Mouse (Mus musculus) splenic B cell, adult 2 months (primary cell): ENCODE measurements around the gene Kpnb1.

Experiments used
- DNase-seq: peaks from one replicate; pipeline ENCODE4 v3.0.0-alpha.2; 2011; ENCODE audit warnings: low read depth, low spot score
- H3K27me3 ChIP-seq: 2 replicates; pipeline ENCODE4 v1.6.1; 2012; ENCODE audit warnings: mild to moderate bottlenecking, low read length, moderate library complexity, mixed read lengths; ENCODE audit not compliant: control insufficient read depth, poor library complexity, insufficient read depth, severe bottlenecking
- H3K36me3 ChIP-seq: 2 replicates; pipeline ENCODE4 v1.6.1; 2012; ENCODE audit warnings: mild to moderate bottlenecking, low read length, moderate library complexity, mixed read lengths; ENCODE audit not compliant: control insufficient read depth, poor library complexity, insufficient read depth, severe bottlenecking

Kpnb1 gene

GRCm38 (mm10) chr11:97140811-97141210 lies 46.9 kb downstream of the Kpnb1 start:
- Histone ChIP-seq H3K36me3 (no peaks in the 10 kb centered on the region), H3K27me3 (no peaks in the 10 kb centered on the region)
- peak; percentile 77 for DNase-seq

GRCm38 (mm10) chr11:97139256-97139655 lies 48.4 kb downstream of the Kpnb1 start:
- Histone ChIP-seq H3K27me3 (no peaks in the 10 kb centered on the region), H3K36me3 (no peaks in the 10 kb centered on the region)
- no peak for DNase-seq

GRCm38 (mm10) chr11:97138554-97139226 lies 49.0 kb downstream of the Kpnb1 start:
- DNase-seq: no peak
- no peaks in the 10 kb centered on the region for H3K36me3 ChIP-seq
- H3K27me3 ChIP-seq: no peaks in the 10 kb centered on the region

GRCm38 (mm10) chr11:97133270-97133669 lies 54.4 kb downstream of the Kpnb1 start:
- H3K27me3 ChIP-seq: no peaks in the 10 kb centered on the region
- peak; percentile 72 for DNase-seq
- no peaks in the 10 kb centered on the region for H3K36me3 ChIP-seq

- Histone ChIP-seq H3K36me3 (no peaks in the 10 kb centered on the region), H3K27me3 (no peaks in the 10 kb centered on the region)
- no peak for DNase-seq
Measured at GRCm38 (mm10) chr11:97132185-97132584, 55.5 kb downstream of the Kpnb1 start.

- no peak for DNase-seq
- Histone ChIP-seq H3K27me3 (no peaks in the 10 kb centered on the region), H3K36me3 (no peaks in the 10 kb centered on the region)
Measured at GRCm38 (mm10) chr11:97131683-97132082, 56.0 kb downstream of the Kpnb1 start.

GRCm38 (mm10) chr11:97130318-97130717 lies 57.4 kb downstream of the Kpnb1 start:
- Histone ChIP-seq H3K27me3 (no peaks in the 10 kb centered on the region), H3K36me3 (no peaks in the 10 kb centered on the region)
- DNase-seq: peak; percentile 39

GRCm38 (mm10) chr11:97128956-97129355 lies 58.7 kb downstream of the Kpnb1 start:
- H3K36me3 ChIP-seq: no peaks in the 10 kb centered on the region
- DNase-seq: no peak

GRCm38 (mm10) chr11:97127470-97128223 lies 60.0 kb downstream of the Kpnb1 start:
- H3K36me3 ChIP-seq: no peaks in the 10 kb centered on the region
- no peak for DNase-seq
- H3K27me3 ChIP-seq: no peaks in the 10 kb centered on the region

More at GRCm38 (mm10) chr11:97128956-97129355, 58.7 kb downstream of the Kpnb1 start:
- no peaks in the 10 kb centered on the region for H3K27me3 ChIP-seq

- no peaks in the 10 kb centered on the region for H3K27me3 ChIP-seq
- H3K36me3 ChIP-seq: no peaks in the 10 kb centered on the region
- DNase-seq: peak; percentile 84
Measured at GRCm38 (mm10) chr11:97126645-97127468, 60.8 kb downstream of the Kpnb1 start.

- Histone ChIP-seq H3K27me3 (no peaks in the 10 kb centered on the region), H3K36me3 (no peaks in the 10 kb centered on the region)
- DNase-seq: no peak
Measured at GRCm38 (mm10) chr11:97124266-97125036, 63.2 kb downstream of the Kpnb1 start.

- Histone ChIP-seq H3K27me3 (no peaks in the 10 kb centered on the region), H3K36me3 (no peaks in the 10 kb centered on the region)
- DNase-seq: peak; percentile 52
Measured at GRCm38 (mm10) chr11:97123282-97123890, 64.3 kb downstream of the Kpnb1 start.

- DNase-seq: no peak
- Histone ChIP-seq H3K36me3 (no peaks in the 10 kb centered on the region), H3K27me3 (no peaks in the 10 kb centered on the region)
Measured at GRCm38 (mm10) chr11:97120641-97121040, 67.0 kb downstream of the Kpnb1 start.

GRCm38 (mm10) chr11:97120221-97120620 lies 67.5 kb downstream of the Kpnb1 start:
- no peaks in the 10 kb centered on the region for H3K36me3 ChIP-seq
- no peaks in the 10 kb centered on the region for H3K27me3 ChIP-seq
- DNase-seq: no peak
